Mouse (Mus musculus) forebrain, embryonic 12.5 days (tissue): ENCODE measurements around the gene Taf15. TPM values are rescaled to one million over a fixed set of nuclear protein-coding genes. Genes with fewer than 3 reads are reported as not detected.

Experiments used
- ATAC-seq: fragments of 200-750 bp; cut with Nextera tagmentation; 2 replicates; pipeline ENCODE4 v1.8.0; 2017; ENCODE audit warnings: moderate TSS enrichment; ENCODE audit not compliant: low FRiP score
- H3K27ac ChIP-seq: fragments of 300-500 bp; sonication (generic); 2 replicates; pipeline ENCODE4 v1.5.1; 2016; ENCODE audit warnings: mild to moderate bottlenecking
- H3K27me3 ChIP-seq: fragments of 300-500 bp; sonication (generic); 2 replicates; pipeline ENCODE4 v1.6.1; 2016; ENCODE audit warnings: mild to moderate bottlenecking
- H3K36me3 ChIP-seq: fragments of 300-500 bp; sonication (generic); replicated peaks from 2 replicates; pipeline ENCODE4 v1.6.1; 2016; ENCODE audit warnings: mild to moderate bottlenecking
- H3K4me1 ChIP-seq: fragments of 300-500 bp; sonication (generic); 2 replicates; pipeline ENCODE4 v1.6.1; 2016
- H3K4me2 ChIP-seq: fragments of 300-500 bp; sonication (generic); 2 replicates; pipeline ENCODE4 v1.6.1; 2016; ENCODE audit warnings: mild to moderate bottlenecking, moderate library complexity
- H3K4me3 ChIP-seq: fragments of 300-500 bp; sonication (generic); replicated peaks from 2 replicates; pipeline ENCODE4 v1.5.1; 2016; ENCODE audit warnings: mild to moderate bottlenecking
- H3K9ac ChIP-seq: fragments of 300-500 bp; sonication (generic); 2 replicates; pipeline ENCODE4 v1.6.1; 2016; ENCODE audit warnings: mild to moderate bottlenecking
- H3K9me3 ChIP-seq: fragments of 300-500 bp; sonication (generic); 2 replicates; pipeline ENCODE4 v1.6.1; 2016
- WGBS: fragments of 180-500 bp; shearing (Covaris S2); methylation state at CpG from one replicate; pipeline ENCODE4 v1.1.7; 2016; 5-methylcytosine and 5-hydroxymethylcytosine counted together
- polyA plus RNA-seq: library from polyadenylated mRNA; unstranded; fragments of >200 nt; fragmentation: Nextera tagmentation; extraction: Ambion mirVana; gene quantifications from 2 replicates; pipeline ENCODE4 v1.2.1, GENCODE M21; 2016

Taf15 gene
- 14.7 and 20.0 TPM in 2 replicates for polyA plus RNA-seq

DNA sequence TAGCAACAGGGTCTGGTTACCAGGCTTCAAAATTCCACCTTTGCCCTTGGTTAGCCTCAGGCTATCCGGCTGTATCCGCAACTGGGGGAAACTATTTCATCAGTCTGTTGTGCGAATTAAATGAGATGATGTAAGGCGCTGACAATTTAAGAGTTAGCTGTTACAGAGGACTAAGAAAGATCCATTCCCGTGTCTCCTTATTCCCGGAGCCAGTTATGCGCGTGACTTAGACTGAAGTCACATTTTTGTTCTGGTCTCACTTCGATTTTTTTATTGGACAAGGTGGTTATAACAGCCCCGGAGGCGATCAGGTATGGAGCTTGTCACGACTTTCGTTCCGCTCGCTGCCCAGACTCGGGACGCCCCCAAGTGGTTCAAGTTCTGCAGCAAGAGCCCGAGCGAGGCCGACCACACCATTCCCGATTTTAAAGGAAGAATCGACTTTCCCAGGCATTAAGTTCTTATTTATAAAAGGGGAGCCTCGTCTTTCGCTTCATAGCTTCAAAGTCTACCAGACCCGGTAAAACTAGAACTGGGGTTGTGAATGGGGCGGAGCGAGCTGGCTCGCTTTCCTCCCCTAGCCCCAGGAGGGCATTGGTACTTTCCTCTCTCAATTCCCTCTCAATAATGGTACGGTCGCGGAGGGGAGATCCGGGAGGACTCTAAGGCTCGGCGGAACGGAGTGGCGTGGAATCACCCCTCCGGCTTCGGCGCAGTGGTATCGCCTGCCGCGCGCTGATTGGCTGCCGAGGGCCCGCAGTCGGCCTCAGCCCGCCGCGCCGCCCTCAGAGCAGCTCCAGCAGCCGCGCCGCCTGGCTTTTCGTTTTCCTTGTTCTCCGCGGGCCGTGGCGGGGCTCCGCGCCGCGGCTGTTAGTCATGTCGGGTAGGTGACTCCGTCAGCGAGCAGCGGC lies at the start of gene Taf15:
TSS of gene Taf15 (plus strand) at position 763 of the 911 bp plus-strand sequence.
- H3K27ac ChIP-seq, result peak within 1 kb of the TSS; percentile 98
- H3K9me3 ChIP-seq, result no peaks in the 10 kb centered on the region
- H3K4me1 ChIP-seq, result peaks cover 17% of the 10 kb centered on the region
- peak within 1 kb of the TSS; percentile 74 for H3K4me2 ChIP-seq
- H3K9ac ChIP-seq, result peak within 1 kb of the TSS; percentile 94
- peaks cover 11% of the 10 kb centered on the region for H3K36me3 ChIP-seq
- H3K4me3 ChIP-seq, result peak within 1 kb of the TSS; percentile 92
- 0 out of 2 replicates have a peak, but pooled peaks cover 8% of the 10 kb centered on the region for H3K27me3 ChIP-seq
- under 1% methylated on average over 66 of the region's 66 CpGs for WGBS
- ATAC-seq, result peak; percentile 98

DNA sequence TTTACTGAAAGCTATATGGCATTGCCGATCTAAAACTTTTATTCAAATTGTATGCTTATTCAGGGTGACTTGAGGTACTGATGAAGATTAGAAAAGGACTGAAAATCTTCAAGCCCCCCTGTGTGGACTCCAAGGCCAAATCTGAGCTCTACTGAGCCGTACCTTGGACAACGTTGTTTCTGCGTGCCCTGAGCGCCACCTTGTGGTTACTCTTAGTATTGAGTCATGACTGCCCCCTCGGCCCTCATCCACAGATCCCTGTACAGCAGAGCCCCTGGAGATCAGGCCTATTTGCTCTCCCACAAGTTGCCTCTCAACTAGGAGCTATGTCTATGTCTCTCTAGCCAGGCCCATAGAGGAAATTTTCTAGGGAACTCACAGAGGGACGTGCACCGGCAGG lies 48.2 kb upstream of the Taf15 start:
- peak; percentile 58; the same call in 1 of the 2 replicates for ATAC-seq
- WGBS, result 6% methylated on average over 8 of the region's 8 CpGs
- H3K9me3 ChIP-seq, result no peaks in the 10 kb centered on the region
- no peak overlapping the region for H3K4me2 ChIP-seq
- H3K9ac ChIP-seq, result no peak overlapping the region
- H3K27ac ChIP-seq, result no peak overlapping the region
- H3K4me3 ChIP-seq, result no peak overlapping the region
- H3K4me1 ChIP-seq, result no peaks in the 10 kb centered on the region
- H3K27me3 ChIP-seq, result peaks cover 64% of the 10 kb centered on the region
- H3K36me3 ChIP-seq, result no peaks in the 10 kb centered on the region

DNA sequence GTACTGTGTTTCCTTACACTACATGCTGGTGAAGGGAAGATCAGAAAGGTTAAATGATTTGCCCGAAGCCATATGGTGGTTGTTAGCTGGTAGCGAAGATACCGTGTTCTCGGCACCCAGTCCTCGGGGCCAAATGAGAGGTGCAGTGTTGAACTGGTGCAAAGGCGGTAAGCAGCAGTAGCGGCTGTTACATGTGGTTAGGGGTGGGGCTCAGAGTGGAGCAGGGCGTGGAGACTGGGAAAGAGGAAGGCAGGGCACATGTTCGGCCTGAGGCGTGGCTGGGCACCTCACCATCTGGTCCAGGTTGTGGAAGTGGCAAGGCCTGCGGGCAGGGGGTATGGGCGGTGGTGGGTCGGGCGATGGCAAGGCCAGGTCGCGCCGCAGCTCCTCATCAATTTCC lies 45.9 kb upstream of the Taf15 start:
- H3K4me3 ChIP-seq, result no peak overlapping the region

DNA sequence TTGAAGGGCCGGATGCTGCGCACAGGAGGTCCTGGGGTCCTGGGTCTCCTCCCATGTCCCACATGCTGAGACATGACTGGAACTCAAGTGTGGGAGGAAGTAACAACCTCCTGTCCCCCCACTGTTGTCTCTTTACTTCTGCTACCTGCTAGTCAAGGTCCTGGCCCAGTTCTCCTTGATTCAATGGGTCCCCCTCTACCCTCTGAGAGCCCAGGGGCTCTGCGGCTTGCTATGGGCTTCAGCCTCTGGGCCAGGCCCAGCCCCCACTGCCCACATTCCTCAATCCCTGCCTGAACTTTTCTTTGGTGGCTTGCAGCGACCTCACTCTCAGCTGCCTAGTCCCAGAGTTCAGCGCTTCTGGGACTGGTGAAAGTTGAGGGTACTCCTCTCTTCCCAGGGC lies 43.5 kb upstream of the Taf15 start, which contains the start of gene Gas2l2:
TSS of gene Gas2l2 (minus strand) at position 101 of the 400 bp plus-strand sequence.
- Histone ChIP-seq H3K4me1 (no peaks in the 10 kb centered on the region), H3K9me3 (no peaks in the 10 kb centered on the region), H3K4me3 (no peak within 1 kb of the TSS), H3K27ac (no peak within 1 kb of the TSS), H3K27me3 (peaks cover 38% of the 10 kb centered on the region), H3K4me2 (no peak within 1 kb of the TSS), H3K9ac (no peak within 1 kb of the TSS), H3K36me3 (no peaks in the 10 kb centered on the region)
- 59% methylated on average over 5 of the region's 5 CpGs for WGBS
- no peak for ATAC-seq

More for the DNA sequence above, 45.9 kb upstream of the Taf15 start:
- no peak for ATAC-seq
- Histone ChIP-seq H3K36me3 (no peaks in the 10 kb centered on the region), H3K27me3 (peaks cover 45% of the 10 kb centered on the region), H3K9me3 (no peaks in the 10 kb centered on the region), H3K4me1 (no peaks in the 10 kb centered on the region), H3K27ac (no peak overlapping the region), H3K4me2 (no peak overlapping the region), H3K9ac (no peak overlapping the region)
- WGBS, result 46% methylated on average over 17 of the region's 17 CpGs

DNA sequence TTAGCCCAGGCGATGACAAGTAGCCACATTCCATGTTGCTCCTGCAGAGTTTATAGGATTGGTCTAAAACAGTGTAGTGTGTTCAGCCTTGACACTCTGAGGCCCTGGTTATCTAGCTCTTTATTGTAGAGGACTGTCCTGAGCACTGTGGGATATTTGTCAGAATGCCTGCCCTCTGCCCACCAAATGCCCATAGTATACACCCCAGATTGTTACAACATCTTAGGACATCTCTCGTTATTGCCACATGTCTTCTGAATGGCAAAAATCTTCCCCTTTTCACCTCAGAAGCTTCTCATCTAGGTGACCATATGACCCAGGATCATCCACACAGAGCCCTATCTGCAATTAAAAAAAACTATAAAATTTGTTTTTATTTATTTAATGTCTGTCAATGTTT lies 40.4 kb upstream of the Taf15 start:
- Histone ChIP-seq H3K4me3 (no peak overlapping the region), H3K4me1 (no peaks in the 10 kb centered on the region), H3K27ac (no peak overlapping the region), H3K27me3 (peaks cover 35% of the 10 kb centered on the region), H3K36me3 (no peaks in the 10 kb centered on the region), H3K9me3 (no peaks in the 10 kb centered on the region), H3K4me2 (no peak overlapping the region), H3K9ac (no peak overlapping the region)
- ATAC-seq, result no peak
- WGBS, result 79% methylated on average over 2 of the region's 2 CpGs

DNA sequence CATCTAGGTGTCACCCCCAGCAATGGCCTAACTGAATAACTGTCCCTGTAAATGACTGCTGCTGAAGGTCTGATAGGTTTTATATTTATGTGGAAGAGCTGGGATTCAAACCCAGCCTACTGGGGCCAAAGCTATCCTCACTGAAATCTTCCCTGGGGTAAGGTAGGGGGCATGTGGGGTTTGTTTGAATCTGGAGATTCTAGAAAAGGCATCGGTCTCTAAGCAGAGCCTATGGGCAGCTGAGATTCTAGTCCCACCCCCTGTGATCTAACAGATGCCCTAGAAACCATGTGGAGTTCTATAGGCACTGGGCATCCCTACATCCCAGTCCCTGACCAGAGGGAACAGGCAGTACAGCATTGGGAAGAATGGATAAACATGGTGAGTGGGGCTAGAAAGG lies 35.5 kb upstream of the Taf15 start, which contains the start of gene 1700020L24Rik:
TSS of gene 1700020L24Rik (plus strand) at position 301 of the 400 bp plus-strand sequence.
- Histone ChIP-seq H3K4me3 (no peak within 1 kb of the TSS), H3K9ac (no peak within 1 kb of the TSS), H3K9me3 (no peaks in the 10 kb centered on the region), H3K4me2 (no peak within 1 kb of the TSS), H3K36me3 (no peaks in the 10 kb centered on the region), H3K27ac (no peak within 1 kb of the TSS), H3K27me3 (peaks cover 45% of the 10 kb centered on the region), H3K4me1 (peaks cover 10% of the 10 kb centered on the region)
- no peak for ATAC-seq
- WGBS, result 86% methylated on average over 1 of the region's 1 CpGs

DNA sequence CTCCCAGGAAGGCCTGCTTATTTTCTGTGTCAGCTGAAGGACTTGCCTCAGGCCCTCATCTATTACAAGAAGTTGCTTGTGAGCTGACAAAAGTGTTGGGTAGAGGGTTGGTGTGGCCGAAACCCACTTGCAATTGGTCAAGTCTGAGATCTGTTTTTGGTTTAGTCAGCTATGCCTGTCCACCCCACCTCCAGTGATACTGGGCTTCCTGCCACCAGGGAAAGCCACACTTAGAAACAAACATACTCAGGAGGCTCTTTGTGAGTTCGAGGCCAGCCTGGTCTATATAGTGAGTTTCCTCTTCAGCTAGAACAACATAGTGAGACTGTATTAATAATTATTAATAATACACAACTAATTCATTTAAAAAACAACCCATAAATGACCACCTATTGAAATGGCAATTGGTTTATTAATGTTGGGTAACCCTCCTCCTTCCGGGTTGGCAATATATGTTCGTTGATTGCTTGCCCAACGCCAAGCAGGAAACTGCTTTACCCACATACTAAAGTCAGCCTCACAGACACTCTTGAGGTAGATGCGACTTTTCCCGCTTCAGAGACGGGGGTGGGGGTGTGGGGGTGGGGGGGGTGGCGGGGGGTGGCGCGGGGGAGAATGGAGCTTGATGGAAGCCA lies 33.3 kb upstream of the Taf15 start:
- Histone ChIP-seq H3K27me3 (peaks cover 64% of the 10 kb centered on the region), H3K9me3 (no peaks in the 10 kb centered on the region), H3K4me1 (peaks cover 20% of the 10 kb centered on the region), H3K9ac (peak overlapping the region; percentile 54; the same call in 1 of the 2 replicates), H3K4me3 (peak overlapping the region; percentile 60), H3K27ac (no peak overlapping the region), H3K4me2 (peak overlapping the region; percentile 94), H3K36me3 (no peaks in the 10 kb centered on the region)
- WGBS, result 32% methylated on average over 11 of the region's 11 CpGs
- no peak for ATAC-seq

DNA sequence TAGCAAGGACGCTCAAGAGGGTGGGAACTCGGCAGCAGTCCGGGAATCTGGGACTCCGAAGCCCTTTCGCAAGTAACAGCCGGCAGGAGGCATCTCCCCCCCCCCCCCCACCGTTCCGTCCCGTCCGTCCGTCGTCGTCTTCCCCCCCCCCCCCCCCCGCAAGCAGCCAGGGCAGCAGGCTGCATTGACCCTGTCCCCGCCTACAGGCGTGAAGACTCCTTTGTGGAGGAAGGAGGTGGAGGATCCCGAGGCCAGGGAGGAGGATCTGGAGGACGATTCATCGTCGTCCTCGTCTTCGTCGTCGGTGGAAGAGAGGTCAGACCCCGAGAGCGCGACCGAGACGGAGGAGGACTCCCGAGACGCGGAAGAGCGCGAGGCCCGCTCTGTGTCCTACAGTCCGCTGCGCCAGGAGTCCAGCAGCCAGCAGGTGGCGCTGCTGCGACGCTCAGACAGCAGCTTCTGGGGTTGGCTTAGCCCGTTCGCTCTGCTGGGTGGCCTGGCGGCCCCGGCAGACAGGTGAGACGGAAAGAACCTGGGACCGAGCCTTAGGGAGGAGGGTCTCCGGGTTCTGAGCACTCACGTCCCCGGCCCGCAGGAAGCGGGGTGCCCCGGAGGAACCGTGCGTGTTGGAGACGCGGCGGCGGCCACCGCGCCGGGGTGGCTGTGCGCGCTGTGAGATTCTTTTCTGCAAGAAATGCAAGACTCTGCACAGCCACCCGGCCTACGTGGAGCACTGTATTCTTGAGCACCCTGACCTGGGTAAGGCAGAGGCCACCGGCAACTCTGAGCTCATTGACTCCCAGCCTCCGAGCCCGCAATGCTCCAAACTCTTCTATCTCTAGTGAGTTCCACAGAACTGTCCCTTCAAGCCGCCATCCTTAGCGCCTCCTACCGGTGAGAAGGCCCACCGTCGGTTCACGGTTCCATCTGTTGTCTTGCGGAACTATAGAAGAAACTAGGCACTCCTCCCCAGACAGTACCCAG lies 32.5 kb upstream of the Taf15 start:
- H3K9ac ChIP-seq, result peak overlapping the region; percentile 54
- peaks cover 23% of the 10 kb centered on the region for H3K4me1 ChIP-seq
- H3K27ac ChIP-seq, result no peak overlapping the region
- ATAC-seq, result peak; percentile 94
- peak overlapping the region; percentile 60 for H3K4me3 ChIP-seq
- H3K36me3 ChIP-seq, result no peaks in the 10 kb centered on the region
- under 1% methylated on average over 63 of the region's 75 CpGs for WGBS
- H3K4me2 ChIP-seq, result peak overlapping the region; percentile 94
- H3K9me3 ChIP-seq, result no peaks in the 10 kb centered on the region
- H3K27me3 ChIP-seq, result peaks cover 71% of the 10 kb centered on the region

DNA sequence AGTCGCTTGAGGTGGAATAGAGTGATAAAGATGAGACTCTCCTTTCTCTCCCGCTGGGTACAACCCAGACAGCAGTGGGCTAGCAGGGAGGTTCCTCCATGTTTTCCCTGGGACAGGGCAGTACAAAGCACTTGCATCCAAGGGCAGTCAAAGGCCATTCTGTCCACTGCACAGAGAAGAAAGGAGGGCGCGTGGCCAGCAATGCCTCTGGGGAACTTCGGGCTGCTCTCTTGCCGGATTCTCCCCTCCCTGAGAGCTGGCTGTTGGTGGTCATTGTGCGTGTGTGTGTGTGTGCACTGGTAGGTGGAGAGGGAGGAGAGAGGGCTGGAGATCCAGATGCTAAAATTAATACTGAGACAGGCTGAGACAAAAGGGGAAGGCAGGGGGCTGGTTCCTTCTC lies 31.7 kb upstream of the Taf15 start:
- H3K27me3 ChIP-seq, result peaks cover 73% of the 10 kb centered on the region
- H3K4me2 ChIP-seq, result no peak overlapping the region
- H3K36me3 ChIP-seq, result no peaks in the 10 kb centered on the region
- 35% methylated on average over 7 of the region's 7 CpGs for WGBS
- no peak overlapping the region; the same call in 1 of the 2 replicates for H3K4me3 ChIP-seq
- H3K9ac ChIP-seq, result no peak overlapping the region
- H3K9me3 ChIP-seq, result no peaks in the 10 kb centered on the region
- peaks cover 23% of the 10 kb centered on the region for H3K4me1 ChIP-seq
- no peak overlapping the region for H3K27ac ChIP-seq
- ATAC-seq, result no peak

DNA sequence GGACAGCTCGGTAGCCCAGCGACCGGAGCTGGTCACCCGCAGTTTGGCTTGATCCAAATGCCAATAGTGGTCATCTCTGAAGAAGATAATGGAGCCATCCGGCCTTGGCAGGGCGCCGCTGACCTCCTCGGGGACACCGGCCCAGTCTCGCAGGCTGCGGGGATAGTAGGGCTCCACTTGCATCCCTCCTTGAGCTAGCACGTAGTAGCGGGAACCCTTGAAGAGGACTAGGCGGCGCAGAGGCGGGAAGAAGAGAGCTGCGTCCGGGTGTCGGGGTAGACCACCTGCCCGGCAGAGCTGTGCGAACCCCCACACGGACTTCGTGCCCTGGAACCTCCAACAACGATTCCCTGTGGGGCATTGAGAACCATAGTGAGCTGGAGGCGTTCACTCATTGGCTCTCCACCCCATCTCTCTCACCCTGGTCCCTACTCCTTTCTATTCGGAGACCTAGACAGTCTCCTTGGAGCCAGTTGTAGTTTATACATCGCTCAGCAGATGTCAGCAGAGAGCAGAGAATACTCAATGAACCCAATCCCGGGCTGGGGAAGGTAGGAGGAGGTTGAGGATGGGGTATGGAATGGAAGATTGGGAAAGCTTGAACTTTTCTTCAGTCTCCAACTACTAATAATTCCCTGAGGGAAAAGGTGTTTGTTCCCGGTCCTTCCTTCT lies 30.2 kb upstream of the Taf15 start:
- Histone ChIP-seq H3K4me3 (peak overlapping the region; percentile 23), H3K9me3 (no peaks in the 10 kb centered on the region), H3K4me2 (peak overlapping the region; percentile 48), H3K36me3 (no peaks in the 10 kb centered on the region), H3K27ac (no peak overlapping the region), H3K27me3 (peaks cover 81% of the 10 kb centered on the region), H3K4me1 (peaks cover 23% of the 10 kb centered on the region), H3K9ac (no peak overlapping the region)
- 14% methylated on average over 29 of the region's 29 CpGs for WGBS
- ATAC-seq, result 0 out of 2 replicates have a peak, but pooled peaks have one; percentile 42

DNA sequence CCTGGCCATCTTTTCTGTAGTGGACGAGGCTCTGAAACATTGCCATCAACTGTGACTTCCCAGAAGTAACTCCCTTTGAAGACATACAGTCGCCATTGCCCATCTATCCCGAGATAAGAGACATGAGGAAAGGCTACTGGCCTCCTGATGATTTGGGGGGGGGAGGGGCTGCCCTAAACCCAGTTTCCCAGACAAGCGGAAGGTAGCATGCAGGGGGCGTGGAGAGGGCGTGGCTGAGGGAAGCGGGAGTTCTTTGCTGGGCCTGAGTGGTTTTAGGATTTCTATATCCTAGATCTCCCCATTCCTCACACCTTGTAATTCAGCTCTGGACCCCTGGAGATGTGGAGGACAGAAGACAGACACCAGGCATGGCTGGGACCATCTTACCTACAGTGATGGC lies 29.1 kb upstream of the Taf15 start:
- 11% methylated on average over 7 of the region's 7 CpGs for WGBS

More for the DNA sequence above, 29.1 kb upstream of the Taf15 start:
- no peak for ATAC-seq
- no peaks in the 10 kb centered on the region for H3K9me3 ChIP-seq
- no peak overlapping the region for H3K9ac ChIP-seq
- no peak overlapping the region for H3K27ac ChIP-seq
- peaks cover 32% of the 10 kb centered on the region for H3K4me1 ChIP-seq
- H3K27me3 ChIP-seq, result peaks cover 77% of the 10 kb centered on the region
- H3K4me3 ChIP-seq, result no peak overlapping the region
- no peak overlapping the region for H3K4me2 ChIP-seq
- H3K36me3 ChIP-seq, result no peaks in the 10 kb centered on the region
